Mouse (Mus musculus): Measurements from ENCODE around the gene Gm10073.
A peak's percentile ranks its signal among the peaks of the same experiment; 100 is the strongest.
"Not testable (repeated sequence)": the region's sequence is repeated elsewhere in the genome, so short reads cannot be mapped to it uniquely, and the experiment has no call there.

Gene Gm10073

GRCm38 (mm10) chr8:106597067-106597466 lies 23.8 kb upstream of the Gm10073 start:
- DNase-seq (ENCODE audit: low spot score), result no peak

- DNase-seq (ENCODE audit: low spot score), result not testable (repeated sequence)
These were observed 22.4 kb upstream of the Gm10073 start for GRCm38 (mm10) chr8:106595623-106596022.

GRCm38 (mm10) chr8:106592458-106592857 lies 19.2 kb upstream of the Gm10073 start:
- no peak for DNase-seq (ENCODE audit: low spot score)

GRCm38 (mm10) chr8:106588443-106589431 lies 15.5 kb upstream of the Gm10073 start:
- DNase-seq (ENCODE audit: low spot score), result no peak

- DNase-seq (ENCODE audit: low spot score), result no peak
These were observed 13.6 kb upstream of the Gm10073 start for GRCm38 (mm10) chr8:106586896-106587295.

- no peak for DNase-seq (ENCODE audit: low spot score)
These were observed 12.4 kb upstream of the Gm10073 start for GRCm38 (mm10) chr8:106585671-106586037.

- DNase-seq (ENCODE audit: low spot score), result no peak
These were observed 11.8 kb upstream of the Gm10073 start for GRCm38 (mm10) chr8:106584942-106585670.

GRCm38 (mm10) chr8:106581344-106582088 lies 8.3 kb upstream of the Gm10073 start:
- DNase-seq (ENCODE audit: low spot score), result no peak

- DNase-seq (ENCODE audit: low spot score), result no peak
These were observed 6.2 kb upstream of the Gm10073 start for GRCm38 (mm10) chr8:106579510-106579909.

- DNase-seq (ENCODE audit: low spot score), result peak; percentile 29
These were observed 3.7 kb upstream of the Gm10073 start for GRCm38 (mm10) chr8:106576849-106577555.

- DNase-seq (ENCODE audit: low spot score), result no peak
These were observed 1.0 kb upstream of the Gm10073 start for GRCm38 (mm10) chr8:106574283-106574682.

- not testable (repeated sequence) for DNase-seq (ENCODE audit: low spot score)
These were observed 1.1 kb downstream of the Gm10073 start for GRCm38 (mm10) chr8:106572175-106572574.

GRCm38 (mm10) chr8:106571551-106572172 lies 1.6 kb downstream of the Gm10073 start:
- no peak for DNase-seq (ENCODE audit: low spot score)

GRCm38 (mm10) chr8:106570386-106570785 lies 2.9 kb downstream of the Gm10073 start:
- DNase-seq (ENCODE audit: low spot score), result no peak

- DNase-seq (ENCODE audit: low spot score), result no peak
These were observed 4.3 kb downstream of the Gm10073 start for GRCm38 (mm10) chr8:106569006-106569405.

- DNase-seq (ENCODE audit: low spot score), result peak; percentile 26
These were observed 9.5 kb downstream of the Gm10073 start for GRCm38 (mm10) chr8:106563691-106564182.

GRCm38 (mm10) chr8:106561097-106561865 lies 12.0 kb downstream of the Gm10073 start:
- DNase-seq (ENCODE audit: low spot score), result peak; percentile 42

GRCm38 (mm10) chr8:106559844-106560243 lies 13.4 kb downstream of the Gm10073 start:
- no peak for DNase-seq (ENCODE audit: low spot score)

- DNase-seq (ENCODE audit: low spot score), result no peak
These were observed 17.1 kb downstream of the Gm10073 start for GRCm38 (mm10) chr8:106556068-106556645.

- no peak for DNase-seq (ENCODE audit: low spot score)
These were observed 19.2 kb downstream of the Gm10073 start for GRCm38 (mm10) chr8:106554011-106554410.
